Mouse (Mus musculus) liver, embryonic 14.5 days (tissue): Measurements from ENCODE around the gene Oip5.

Experiments
- CTCF ChIP-seq: IDR thresholded peaks from 2 replicates; pipeline ENCODE4 v1.5.1; 2016; ENCODE audit warnings: antibody characterized with exemption, low read depth, control low read depth
- EP300 ChIP-seq: IDR thresholded peaks from 2 replicates; pipeline ENCODE4 v1.6.1; 2016; ENCODE audit warnings: antibody characterized with exemption, low read depth

GRCm38 (mm10) chr2:119593765-119594112 lies 24.5 kb downstream of the Oip5 start:
- TF ChIP-seq CTCF (no peak), EP300 (no peak)
